Mouse (Mus musculus): ENCODE measurements at regions not wholly inside any gene's neighbourhood (a gene's known extent, or its start where the extent isn't known, plus 50 kb on each side); places are given as distances from the start of the nearest gene placed in this dataset.

- Histone ChIP-seq H3K27ac (replicated peaks; ENCODE audit: low read depth, low read length) (no peak overlapping the region), H3K9ac (replicated peaks; ENCODE audit: low read length) (no peak overlapping the region), H3K36me3 (ENCODE audit: control insufficient read depth, insufficient read depth, low read length) (no peaks in the 10 kb centered on the region), H3K4me2 (ENCODE audit: low read length) (no peak overlapping the region), H3K4me1 (ENCODE audit: control insufficient read depth, insufficient read depth, low read length) (no peaks in the 10 kb centered on the region), H3K4me3 (replicated peaks; ENCODE audit: low read depth, low read length) (no peak overlapping the region), H3K27me3 (ENCODE audit: control insufficient read depth, insufficient read depth, low read length) (no peaks in the 10 kb centered on the region), H3K9me3 (ENCODE audit: control insufficient read depth, low read length) (no peaks in the 10 kb centered on the region)
- WGBS: 11% methylated on average over 5 of the region's 5 CpGs
- DNase-seq (peak; percentile 82), ATAC-seq (ENCODE audit: low FRiP score, low TSS enrichment) (no peak)
Observed at GRCm38 (mm10) chr6:43021967-43022366, 73.1 kb downstream of the Olfr444 start.

Data from midbrain, embryonic 14.5 days (tissue).